Mouse (Mus musculus): Measurements from ENCODE around the gene Entpd8. TPM values are rescaled to one million over a fixed set of nuclear protein-coding genes. Genes with fewer than 3 reads are reported as not detected.

Gene Entpd8
- under 1 TPM in 1 of 4 experiments, not detected in 3; 0.27 TPM for total RNA-seq (2022)

- DNase-seq = no peak
Observed at GRCm38 (mm10) chr2:25080076-25080475, at the start of gene Entpd8. Gene Entpd8 (plus strand): TSS chr2:25080304.

- DNase-seq = no peak
Observed at GRCm38 (mm10) chr2:25034994-25035393, 45.1 kb upstream of the Entpd8 start.

- no peak for DNase-seq
Observed at GRCm38 (mm10) chr2:25040089-25040488, 40.0 kb upstream of the Entpd8 start.

DNA sequence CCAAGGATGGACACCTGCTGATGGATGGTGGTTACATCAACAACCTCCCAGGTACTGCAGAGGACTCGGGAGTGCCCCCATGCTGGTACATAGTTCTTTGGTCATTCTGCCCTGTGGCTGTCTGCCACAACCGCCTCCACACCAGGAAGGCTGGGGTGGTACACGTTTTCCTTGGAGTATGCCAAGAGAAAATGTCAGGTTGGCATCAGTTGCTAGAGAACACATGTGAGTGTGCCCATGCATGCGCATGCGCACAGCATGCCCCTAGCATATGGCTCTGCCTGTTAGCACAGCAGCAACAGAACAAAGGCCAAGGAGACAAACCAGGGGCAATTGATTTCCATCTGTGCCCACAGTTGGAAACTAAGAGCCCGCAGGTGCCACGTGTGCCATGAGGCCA is 29.2 kb upstream of the Entpd8 start:
- no peak for DNase-seq

DNA sequence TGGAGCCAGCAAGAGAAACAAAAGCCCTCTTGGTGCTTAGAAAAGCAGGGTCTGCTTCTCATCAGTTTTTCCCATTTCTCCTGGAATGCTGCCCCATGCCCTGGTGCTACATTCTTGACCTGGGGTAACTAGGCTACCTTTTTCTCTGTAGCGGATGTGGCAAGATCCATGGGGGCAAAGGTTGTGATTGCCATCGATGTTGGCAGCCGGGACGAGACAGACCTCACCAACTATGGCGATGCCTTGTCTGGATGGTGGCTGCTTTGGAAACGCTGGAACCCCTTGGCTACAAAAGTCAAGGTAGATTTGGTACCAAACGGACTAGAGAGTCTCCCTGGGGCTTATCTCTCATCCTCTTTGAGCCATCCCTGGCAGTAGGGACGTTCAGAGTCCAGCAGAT is 28.7 kb upstream of the Entpd8 start:
- DNase-seq = no peak

DNA sequence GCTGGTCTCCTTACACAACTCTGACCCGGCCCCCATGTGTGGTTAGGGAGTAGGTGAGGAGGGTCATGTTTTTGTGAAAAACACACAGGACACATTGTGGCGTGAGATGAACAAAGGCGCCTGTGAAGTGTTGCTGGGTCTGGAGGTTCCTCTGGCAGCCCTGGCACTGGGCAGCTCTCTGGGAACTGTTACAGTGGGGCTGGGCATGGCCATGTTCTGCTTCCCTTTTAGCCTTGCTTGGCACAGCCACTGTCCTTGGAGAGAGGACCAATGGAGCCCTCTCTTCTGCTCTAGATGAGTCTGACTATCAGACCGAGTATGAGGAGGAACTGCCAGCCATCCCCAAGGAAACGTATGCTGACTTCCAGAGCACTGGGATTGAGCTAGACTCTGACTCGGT is 27.0 kb upstream of the Entpd8 start:
- no peak for DNase-seq

DNA sequence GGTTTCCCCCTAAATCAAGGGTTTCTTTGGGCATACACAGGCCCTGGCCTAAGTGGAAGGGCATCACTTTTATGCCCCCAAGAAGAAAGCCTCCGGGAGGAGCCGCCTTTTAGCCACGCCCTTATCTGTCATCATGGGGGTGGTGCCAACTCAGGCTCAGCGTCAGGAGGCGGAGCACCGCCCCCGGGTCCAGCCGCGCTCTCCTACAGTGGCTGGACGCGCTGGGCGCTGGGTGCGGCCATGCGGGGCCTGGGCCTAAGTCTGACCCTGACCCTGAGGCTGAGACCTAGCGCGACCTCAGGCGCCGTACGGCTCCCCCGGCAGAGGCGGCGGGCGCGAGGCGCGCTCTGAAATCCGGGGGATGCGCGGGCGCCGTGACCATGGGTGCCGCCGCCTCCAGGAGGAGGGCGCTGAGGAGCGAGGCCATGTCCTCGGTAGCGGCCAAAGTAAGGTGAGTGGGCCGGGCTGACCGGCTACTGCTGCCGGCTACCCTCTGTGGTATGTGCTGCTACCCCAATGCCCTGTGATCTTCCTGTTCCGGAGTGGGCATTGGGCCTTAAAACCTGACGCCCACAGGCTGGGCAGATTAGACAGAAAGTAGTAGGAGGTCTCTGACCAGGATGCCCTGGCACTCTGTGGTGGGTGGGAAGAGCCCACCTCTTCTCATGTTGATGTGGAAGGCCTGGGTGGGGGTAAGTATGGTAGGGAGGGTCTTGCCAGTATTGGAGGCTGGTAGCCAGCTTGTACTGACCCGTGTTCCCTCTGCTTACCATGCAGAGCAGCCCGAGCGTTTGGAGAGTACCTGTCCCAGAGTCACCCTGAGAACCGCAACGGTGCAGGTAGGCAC is 25.7 kb upstream of the Entpd8 start, which contains the start of gene Nsmf:
Gene Nsmf, plus strand, starts transcription at position 135 of the 847 bp plus-strand sequence.
- DNase-seq = peak; percentile 80

- no peak for DNase-seq
Observed at GRCm38 (mm10) chr2:25055068-25055405, 25.1 kb upstream of the Entpd8 start.

- no peak for DNase-seq
Observed at GRCm38 (mm10) chr2:25055409-25056155, 24.5 kb upstream of the Entpd8 start.

GRCm38 (mm10) chr2:25058926-25059325 is 21.2 kb upstream of the Entpd8 start:
- no peak for DNase-seq

GRCm38 (mm10) chr2:25063523-25063922 is 16.6 kb upstream of the Entpd8 start:
- no peak for DNase-seq

- DNase-seq = no peak
Observed at GRCm38 (mm10) chr2:25064285-25064684, 15.8 kb upstream of the Entpd8 start.

GRCm38 (mm10) chr2:25065537-25065936 is 14.6 kb upstream of the Entpd8 start:
- no peak for DNase-seq

- no peak for DNase-seq
Observed at GRCm38 (mm10) chr2:25066552-25066951, 13.6 kb upstream of the Entpd8 start.

DNA sequence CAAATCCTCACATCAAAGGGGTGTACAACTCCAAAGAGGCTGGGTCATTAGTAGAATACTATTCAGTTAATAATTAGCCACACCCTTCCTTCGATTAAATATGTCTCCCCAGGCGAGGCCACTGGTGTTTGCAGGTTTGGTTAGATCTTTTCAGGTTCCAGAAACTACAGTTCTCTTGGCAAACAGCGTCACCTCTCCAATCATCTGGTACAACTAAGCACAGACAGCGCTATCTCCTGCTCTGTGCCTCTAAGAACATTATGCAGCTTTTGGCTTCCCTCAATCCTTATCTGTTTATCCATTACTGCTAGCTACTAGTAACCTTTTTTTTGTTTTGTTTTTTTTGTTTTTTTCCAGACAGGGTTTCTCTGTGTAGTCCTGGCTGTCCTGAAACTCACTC is 10.6 kb upstream of the Entpd8 start:
- no peak for DNase-seq

DNA sequence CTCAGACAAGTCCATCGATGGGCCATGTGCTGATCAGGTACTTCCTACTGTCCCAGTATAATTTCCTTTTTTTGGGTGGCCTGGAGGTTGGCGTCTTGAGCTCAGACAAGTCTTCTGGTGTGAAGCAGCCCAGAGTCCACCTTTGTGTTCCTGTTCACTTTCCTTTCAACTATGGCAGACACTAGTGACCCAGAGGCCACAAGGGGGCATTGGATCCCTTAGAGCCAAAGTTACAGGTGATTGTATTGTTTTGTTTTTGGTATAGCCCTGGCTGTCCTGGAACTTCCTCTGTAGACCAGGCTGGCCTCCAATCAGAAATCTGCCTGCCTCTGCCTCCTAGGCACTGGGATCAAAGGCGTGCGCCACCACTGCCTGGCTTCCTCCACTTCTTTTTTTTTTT is 7.7 kb upstream of the Entpd8 start:
- DNase-seq = no peak

GRCm38 (mm10) chr2:25075506-25075905 is 4.6 kb upstream of the Entpd8 start:
- no peak for DNase-seq

DNA sequence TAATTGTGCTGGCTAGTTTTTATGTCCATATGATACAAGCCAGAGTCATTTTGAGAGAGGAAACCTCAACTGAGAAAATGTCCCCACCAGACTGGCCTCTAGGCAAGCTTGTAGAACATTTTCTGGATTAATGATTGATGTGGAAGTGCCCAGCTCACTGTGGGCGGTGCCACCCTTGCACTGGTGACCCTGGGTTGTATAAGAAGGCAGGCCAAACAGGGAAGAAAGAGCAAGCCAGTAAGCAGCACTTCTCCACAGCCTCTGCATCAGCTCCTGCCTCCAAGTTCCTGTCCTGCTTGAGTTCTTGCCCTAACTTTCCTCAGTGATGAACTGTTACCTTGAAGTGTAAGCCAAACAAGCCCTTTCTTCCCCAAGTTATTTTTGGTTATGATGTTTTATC is 1.1 kb upstream of the Entpd8 start:
- no peak for DNase-seq

DNA sequence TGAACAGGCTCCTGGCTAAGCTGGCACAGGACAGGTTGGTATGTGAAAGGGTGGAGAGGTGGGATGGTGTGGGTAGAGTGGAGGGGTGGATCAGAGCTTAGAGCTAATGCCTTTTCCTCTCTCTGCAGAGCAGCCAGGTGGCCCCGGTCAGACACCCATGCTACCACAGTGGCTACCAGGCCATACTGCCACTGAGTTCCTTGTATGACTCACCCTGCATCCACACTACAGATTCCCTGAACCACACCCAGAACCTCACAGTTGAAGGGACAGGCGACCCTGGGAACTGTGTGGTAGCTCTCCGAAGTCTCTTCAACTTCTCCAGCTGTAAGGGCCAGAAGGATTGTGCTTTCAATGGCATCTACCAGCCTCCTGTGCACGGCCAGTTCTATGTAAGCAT is 3.6 kb downstream of the Entpd8 start:
- no peak for DNase-seq

- DNase-seq = no peak
Observed at GRCm38 (mm10) chr2:25085571-25085970, 5.5 kb downstream of the Entpd8 start.

GRCm38 (mm10) chr2:25087842-25088241 is 7.7 kb downstream of the Entpd8 start:
- no peak for DNase-seq

DNA sequence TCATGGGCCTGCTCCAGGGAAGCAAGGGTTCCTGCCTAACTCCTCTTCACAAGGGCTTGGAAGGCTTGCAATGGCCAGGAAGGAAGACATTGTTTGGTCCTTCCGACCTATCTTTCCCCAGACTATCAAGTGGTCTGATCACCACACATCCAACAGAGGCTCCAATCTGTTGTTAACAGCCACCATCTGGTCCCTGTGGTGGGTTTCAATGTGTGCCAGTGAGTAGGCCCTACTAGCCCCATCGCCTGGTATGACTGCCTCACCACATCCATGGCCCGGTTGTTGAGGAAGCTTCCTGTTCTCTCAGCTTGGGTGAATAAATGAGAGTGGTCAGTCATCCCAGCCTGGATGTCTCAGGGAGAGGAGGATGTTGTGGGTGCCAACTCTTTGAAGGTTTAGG is 8.5 kb downstream of the Entpd8 start:
- no peak for DNase-seq

GRCm38 (mm10) chr2:25094785-25095108 is 14.6 kb downstream of the Entpd8 start:
- DNase-seq = no peak

Measured in adrenal gland, adult 8-10 months (tissue).